Mouse (Mus musculus) kidney, postnatal 14 days (tissue): ENCODE data around the gene Pde4c.

Source experiments
- DNase-seq: peaks from one replicate; pipeline ENCODE4 v3.0.0; 2022; ENCODE audit warnings: mixed read lengths

The Pde4c gene

DNA sequence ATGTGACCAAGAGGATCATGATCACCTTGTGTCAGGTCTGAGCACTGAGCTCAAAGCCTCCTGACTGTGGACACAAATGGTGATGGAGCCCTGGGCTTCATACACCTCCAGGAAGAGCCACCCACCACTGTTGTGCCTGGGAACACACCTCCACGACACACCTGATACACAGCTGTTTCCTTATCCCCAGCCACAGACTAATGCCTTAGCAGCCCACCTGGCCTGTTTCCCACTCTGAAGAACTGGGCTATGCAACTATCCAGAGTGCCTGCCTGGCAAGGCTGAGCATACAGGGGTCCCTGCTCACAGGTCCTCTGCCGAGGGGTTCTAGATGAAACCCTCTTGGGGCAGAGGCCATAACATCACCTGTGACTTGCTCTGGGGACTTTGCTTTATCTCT, 70.7 kb downstream of the Pde4c start:
- DNase-seq, result no peak

DNA sequence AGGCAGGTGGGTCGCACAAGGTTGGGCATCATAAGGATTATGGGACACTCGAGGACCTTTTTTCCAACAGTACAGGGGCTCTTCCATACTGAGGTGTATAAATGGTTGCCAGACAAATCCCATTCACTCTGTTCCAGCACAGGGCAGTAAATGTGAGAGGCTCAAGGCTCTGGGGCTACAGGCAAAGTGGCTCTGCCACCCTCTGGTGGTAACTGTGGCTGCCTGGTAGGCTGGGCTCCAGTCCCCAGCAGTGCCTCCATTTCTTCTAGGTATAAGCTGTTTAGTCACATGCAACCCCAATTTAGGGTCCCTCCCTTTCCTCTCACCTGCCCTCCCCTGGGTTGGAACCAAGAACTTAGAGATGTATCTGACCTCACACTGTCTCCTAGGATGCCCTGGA, 71.8 kb downstream of the Pde4c start:
- no peak for DNase-seq

DNA sequence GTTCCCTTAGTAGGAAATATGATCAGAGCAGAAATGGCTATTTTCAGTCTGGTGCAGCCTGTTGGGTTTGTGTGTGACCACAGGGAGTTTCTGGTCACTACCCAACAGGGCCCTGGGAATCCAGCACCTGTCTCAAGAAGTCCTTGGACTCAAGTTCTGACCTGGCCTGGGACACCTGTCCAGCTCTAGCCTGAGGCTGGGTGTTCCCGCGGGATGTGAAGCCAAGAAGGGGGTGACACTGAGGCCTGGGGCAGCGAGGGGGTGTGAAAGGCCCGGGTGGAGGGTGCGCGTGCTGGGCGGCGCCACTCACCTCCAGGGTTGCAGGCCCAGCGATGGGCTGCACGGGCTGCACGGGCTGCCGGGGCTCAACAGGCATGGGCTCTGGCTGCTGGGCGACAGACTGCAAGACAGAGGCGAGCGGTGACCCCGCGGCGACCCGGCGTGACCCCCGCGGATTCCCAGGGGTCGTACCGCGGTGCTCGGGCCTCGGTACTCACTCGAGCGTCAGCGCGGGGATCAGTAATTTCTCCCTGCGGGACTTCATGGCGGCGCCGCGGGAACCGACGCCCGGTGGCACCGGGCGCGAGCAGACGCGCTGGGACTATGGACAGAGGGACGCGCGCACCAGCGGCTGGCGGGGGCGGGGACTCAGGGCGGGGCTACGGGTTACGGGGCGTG, 73.0 kb downstream of the Pde4c start:
- no peak for DNase-seq

DNA sequence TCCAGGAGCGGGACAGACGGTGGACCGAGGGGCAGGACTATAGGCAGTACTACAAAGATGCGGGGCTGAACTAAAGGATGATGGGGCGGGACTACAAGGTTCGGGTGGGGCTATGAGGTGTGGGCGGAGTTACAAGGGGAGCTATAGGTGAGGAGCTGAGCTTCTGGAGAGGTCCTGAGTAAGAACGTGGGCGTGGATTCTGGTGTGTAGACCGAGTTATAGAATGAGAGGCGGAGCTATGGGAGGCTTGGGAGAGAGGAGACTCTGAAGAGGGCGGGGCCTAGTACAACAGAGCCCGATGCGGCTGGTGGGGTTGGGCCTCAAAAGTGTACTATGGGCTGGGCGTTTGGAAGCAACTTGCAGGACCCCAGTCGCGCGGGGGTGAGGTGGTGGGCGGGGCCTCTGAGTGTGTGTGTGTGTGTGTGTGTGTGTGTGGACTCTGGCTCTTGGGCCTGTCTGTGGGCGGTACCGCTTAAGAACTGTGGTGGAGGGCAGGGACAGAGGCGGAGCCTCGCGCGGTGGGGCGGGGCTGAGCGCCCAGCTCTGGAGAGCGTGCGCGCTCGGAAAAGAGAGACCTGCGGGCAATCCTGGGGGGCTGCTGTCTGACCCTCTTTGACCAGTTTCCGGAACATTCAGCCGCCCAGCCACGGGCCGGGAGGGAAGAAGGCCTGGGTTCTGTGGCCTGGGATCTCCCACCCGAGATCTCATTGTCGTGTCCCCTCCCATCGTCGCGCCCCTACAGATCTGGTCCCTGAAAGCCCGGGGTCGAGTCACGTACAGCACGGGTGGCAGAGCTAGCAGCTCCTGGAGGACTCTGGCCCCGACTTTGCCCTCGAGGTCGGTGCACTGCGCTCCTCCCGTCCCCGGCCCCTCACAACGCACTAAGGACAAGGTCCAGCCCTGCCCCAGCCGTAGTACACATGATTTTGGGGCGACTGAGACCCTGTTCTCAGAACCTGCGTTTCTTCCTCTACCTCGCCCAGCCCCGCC, 73.9 kb downstream of the Pde4c start:
- DNase-seq, result peak; percentile 94

DNA sequence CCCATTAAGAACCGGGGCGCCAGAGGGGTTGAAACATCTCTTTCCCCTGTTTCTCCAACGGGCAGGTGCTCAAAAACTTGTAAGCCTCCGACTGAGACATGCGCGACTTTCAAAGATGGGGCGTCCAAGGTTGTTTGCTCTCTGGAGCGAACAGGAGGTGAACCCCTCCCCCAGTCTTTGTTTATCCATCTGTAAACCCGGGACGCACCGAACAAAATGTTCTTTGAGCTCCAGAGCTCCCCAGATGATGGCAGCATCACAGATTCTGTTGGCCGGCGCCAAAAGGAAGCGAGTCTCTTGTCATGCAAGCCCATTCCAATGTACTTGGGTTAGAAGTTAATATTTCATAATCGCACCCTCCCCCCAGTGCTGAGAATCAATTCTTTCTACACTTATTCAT, 74.8 kb downstream of the Pde4c start:
- DNase-seq, result peak; percentile 72

DNA sequence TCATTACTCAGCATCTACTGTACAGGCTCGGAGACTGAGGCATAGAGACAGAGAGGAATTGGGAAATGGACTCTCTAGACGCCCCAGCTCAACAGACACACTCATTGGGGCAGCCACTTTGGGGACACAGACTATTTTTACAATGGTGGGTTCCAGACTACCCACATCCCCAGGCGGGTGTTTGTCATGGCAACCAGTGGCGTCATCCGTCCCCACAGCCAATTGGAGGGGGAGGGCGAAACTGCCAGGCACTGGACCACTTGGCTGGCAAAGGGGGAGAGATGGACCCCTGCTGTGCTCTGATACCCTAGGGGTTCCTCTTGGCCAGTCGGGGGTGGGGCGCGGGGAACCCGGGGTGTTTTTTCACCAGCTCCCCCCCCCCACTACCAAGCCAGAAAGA, 77.1 kb downstream of the Pde4c start:
- no peak for DNase-seq
